In the genomic region with DNA sequence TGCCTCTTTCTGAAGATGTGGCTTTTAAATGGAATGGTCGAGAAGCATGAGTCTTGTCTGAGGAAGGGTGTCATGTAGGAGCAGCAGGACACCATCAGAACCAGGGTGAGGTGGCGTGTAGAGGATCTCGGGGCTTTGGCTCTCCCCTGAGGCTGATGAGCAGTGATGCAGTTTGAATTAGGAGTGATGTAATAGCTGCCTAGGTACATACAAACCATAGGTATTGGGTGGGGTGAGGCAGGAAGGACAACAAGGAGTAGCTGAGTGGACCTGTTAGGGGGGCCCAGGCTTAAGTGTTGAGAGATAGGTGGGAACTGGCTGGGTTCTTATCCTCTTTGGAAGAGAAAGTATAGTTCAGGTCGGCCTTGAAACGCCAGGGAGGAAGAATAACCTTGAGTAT, we compare ENCODE assay signal across 13 mouse cellular contexts. TPM values are rescaled to one million over a fixed set of nuclear protein-coding genes. Genes with fewer than 3 reads are reported as not detected.
A peak's percentile ranks its signal among the peaks of the same experiment; 100 is the strongest.
DNase-seq lines count a peak whose midpoint lies in the region; ATAC-seq and TF ChIP-seq lines count a peak whose summit lies in the region.
"Had no signal": no experiment of that assay in that cellular context is flagged by ENCODE, and none has a peak within 500 bp of the region (broad histone marks: within the 10 kb centered on the region; RNA-seq: fewer than 3 reads in every experiment).

No protein-coding gene starts in this region.

- H3K4me3 ChIP-seq in heart, adult 2 months: no peak overlapping the region
- H3K4me3 ChIP-seq in kidney, embryonic 16.5 days (ENCODE audit: low read length): no peak overlapping the region
- H3K4me3 ChIP-seq in embryonic facial prominence, embryonic 15.5 days (replicated peaks): no peak overlapping the region
- H3K4me3 ChIP-seq: midbrain, embryonic 15.5 days had no signal

- H3K4me2 ChIP-seq in kidney, embryonic 16.5 days (replicated peaks; ENCODE audit: low read depth, low read length): no peak overlapping the region
- H3K4me2 ChIP-seq in embryonic facial prominence, embryonic 15.5 days (replicated peaks): no peak overlapping the region
- H3K4me2 ChIP-seq: midbrain, embryonic 15.5 days had no signal

- no peak for TF ChIP-seq CTCF in heart, adult 2 months (IDR thresholded peaks at IDR 0.05)

- TF ChIP-seq POLR2A in heart, adult 2 months (IDR thresholded peaks at IDR 0.05; ENCODE audit: insufficient read depth, low read depth, low read length): no peak

- H3K27me3 ChIP-seq in heart, adult 2 months (ENCODE audit: control insufficient read depth, insufficient read depth, low read length): no peaks in the 10 kb centered on the region
- H3K27me3 ChIP-seq in kidney, embryonic 16.5 days (ENCODE audit: insufficient read depth, low read length): no peaks in the 10 kb centered on the region
- no peaks in the 10 kb centered on the region for H3K27me3 ChIP-seq in embryonic facial prominence, embryonic 15.5 days
- H3K27me3 ChIP-seq: midbrain, embryonic 15.5 days had no signal

- no peak for ATAC-seq in kidney, embryonic 16.5 days (ENCODE audit: low FRiP score, low TSS enrichment)
- no peak for ATAC-seq in embryonic facial prominence, embryonic 15.5 days (ENCODE audit: insufficient number of reproducible peaks, low FRiP score, low TSS enrichment, low read depth)
- ATAC-seq: midbrain, embryonic 15.5 days had no signal

- peak overlapping the region; percentile 23; the same call in 1 of the 2 replicates for H3K9ac ChIP-seq in heart, adult 2 months (ENCODE audit: low read depth, low read length)
- 0 out of 2 replicates have a peak overlapping the region, but pooled peaks have one; percentile 6 for H3K9ac ChIP-seq in kidney, embryonic 16.5 days (replicated peaks; ENCODE audit: low read length)
- no peak overlapping the region for H3K9ac ChIP-seq in embryonic facial prominence, embryonic 15.5 days
- H3K9ac ChIP-seq: midbrain, embryonic 15.5 days had no signal

- peaks cover 2% of the 10 kb centered on the region; the same call in 1 of the 2 replicates for H3K79me2 ChIP-seq in heart, adult 2 months (replicated peaks; ENCODE audit: control insufficient read depth, insufficient read depth, low read length)

- WGBS in heart, adult 2 months: 50% methylated on average over 5 of the region's 5 CpGs
- 79% methylated on average over 5 of the region's 5 CpGs for WGBS in kidney, embryonic 16.5 days
- WGBS in embryonic facial prominence, embryonic 15.5 days: 83% methylated on average over 5 of the region's 5 CpGs

- H3K4me1 ChIP-seq in heart, adult 2 months (ENCODE audit: control insufficient read depth, insufficient read depth, low read length): peaks cover 46% of the 10 kb centered on the region
- H3K4me1 ChIP-seq in kidney, embryonic 16.5 days (ENCODE audit: insufficient read depth, low read length): peaks cover 47% of the 10 kb centered on the region
- peaks cover 55% of the 10 kb centered on the region for H3K4me1 ChIP-seq in embryonic facial prominence, embryonic 15.5 days

- no peak for TF ChIP-seq EP300 in heart, adult 2 months (IDR thresholded peaks at IDR 0.05; ENCODE audit: insufficient read depth, low read depth, low read length)

- peak overlapping the region; percentile 74 for H3K27ac ChIP-seq in heart, adult 2 months
- 0 out of 2 replicates have a peak overlapping the region, but pooled peaks have one; percentile 80 for H3K27ac ChIP-seq in kidney, embryonic 16.5 days (ENCODE audit: low read length)
- peak overlapping the region; percentile 60 for H3K27ac ChIP-seq in embryonic facial prominence, embryonic 15.5 days (replicated peaks)

- peaks cover 11% of the 10 kb centered on the region; the same call in 1 of the 2 replicates for H3K36me3 ChIP-seq in heart, adult 2 months (ENCODE audit: control insufficient read depth, insufficient read depth, low read length)
- peaks cover under 1% of the 10 kb centered on the region; the same call in 1 of the 2 replicates for H3K36me3 ChIP-seq in kidney, embryonic 16.5 days (ENCODE audit: insufficient read depth, low read length)
- H3K36me3 ChIP-seq in embryonic facial prominence, embryonic 15.5 days: no peaks in the 10 kb centered on the region
- H3K36me3 ChIP-seq: midbrain, embryonic 15.5 days had no signal

- no peak for DNase-seq in heart, adult 2 months
- no peak for DNase-seq in heart, adult 9 months (ENCODE audit: low spot score in 2 of 2)
- no peak for DNase-seq in kidney, adult 11 months
- peak; percentile 19 to 21 for DNase-seq in B cell, adult 2 months
- DNase-seq in urinary bladder, postnatal 14 days (ENCODE audit: low spot score): no peak
- DNase-seq: adrenal gland, postnatal 36 days; right cerebral cortex, postnatal 25 days; thymus, adult 18-20 months had no signal

- intact Hi-C loops in heart, adult 2 months (cut with DNase I): no loop called here

- H3K9me3 ChIP-seq in kidney, embryonic 16.5 days (ENCODE audit: low read length): no peaks in the 10 kb centered on the region
- no peaks in the 10 kb centered on the region for H3K9me3 ChIP-seq in embryonic facial prominence, embryonic 15.5 days (replicated peaks)
- H3K9me3 ChIP-seq: midbrain, embryonic 15.5 days had no signal

RNA-seq across cellular contexts. Expression of a gene that starts 27.4 kb away (rescaled TPM):
- 10 to 100 TPM; 44.0 to 45.5 TPM for total RNA-seq in heart, adult 2 months (2021)
- polyA plus RNA-seq in heart, adult 2 months (2012; rRNA removed): 27.8 and 59.4 TPM in 2 replicates
- 0.41 and 0.56 TPM in 2 replicates for polyA plus RNA-seq in kidney, embryonic 16.5 days (2015; fragmentation: Nextera tagmentation; extraction: Ambion mirVana)
- polyA plus RNA-seq in embryonic facial prominence, embryonic 15.5 days (2015; fragmentation: Nextera tagmentation; extraction: Ambion mirVana): 3.6 and 4.1 TPM in 2 replicates
- total RNA-seq: granulocyte monocyte progenitor cell, adult 5-6 weeks had no signal
- polyA plus RNA-seq: neural tube, embryonic 14.5 days had no signal

RNA-seq across cellular contexts. Expression of a gene that starts 43.9 kb away (rescaled TPM):
- 10 to 100 TPM; 61.6 to 71.8 TPM for total RNA-seq in heart, adult 2 months (2021)
- 26.0 and 38.4 TPM in 2 replicates for polyA plus RNA-seq in heart, adult 2 months (2012; rRNA removed)
- polyA plus RNA-seq in kidney, embryonic 16.5 days (2015; fragmentation: Nextera tagmentation; extraction: Ambion mirVana): 23.3 and 24.6 TPM in 2 replicates
- 20.0 and 24.3 TPM in 2 replicates for polyA plus RNA-seq in embryonic facial prominence, embryonic 15.5 days (2015; fragmentation: Nextera tagmentation; extraction: Ambion mirVana)

Comparison
In these comparisons a context has a peak if more than half of its experiments do, and no peak if none do; other contexts are left out.
1. DNase-seq: peak in B cell, adult 2 months (2 of 2); none in heart, adult 2 months (0 of 2), heart, adult 9 months (0 of 2), kidney, adult 11 months (single experiment) and urinary bladder, postnatal 14 days (single experiment).
2. Peak in every context shown above with its lines, with median percentiles within 50 percentile points of each other: H3K27ac ChIP-seq.